Mouse (Mus musculus): ENCODE results near the gene Peli1. TPM values are rescaled to one million over a fixed set of nuclear protein-coding genes. Genes with fewer than 3 reads are reported as not detected.
"Not testable (repeated sequence)": the region's sequence is repeated elsewhere in the genome, so short reads cannot be mapped to it uniquely, and the experiment has no call there.

The Peli1 gene
- polyA plus RNA-seq, 1 experiment from 2014 or later, result 25.8 TPM

- ATAC-seq, result peak; percentile 84
- Histone ChIP-seq H3K9ac (ENCODE audit: low read depth, low read length) (no peak overlapping the region), H3K27me3 (replicated peaks; ENCODE audit: control insufficient read depth, insufficient read depth, low read length) (no peaks in the 10 kb centered on the region), H3K4me1 (ENCODE audit: control insufficient read depth, insufficient read depth, low read length) (peaks cover 5% of the 10 kb centered on the region; the same call in 1 of the 2 replicates), H3K4me3 (ENCODE audit: low read length) (no peak overlapping the region), H3K4me2 (ENCODE audit: low read depth, low read length) (peak overlapping the region; percentile 23; the same call in 1 of the 2 replicates), H3K9me3 (ENCODE audit: control insufficient read depth, low read length) (no peaks in the 10 kb centered on the region), H3K27ac (ENCODE audit: low read length) (peak overlapping the region; percentile 67), H3K36me3 (ENCODE audit: control insufficient read depth, insufficient read depth, low read length) (no peaks in the 10 kb centered on the region)
- WGBS, result 43% methylated on average over 7 of the region's 7 CpGs
Observed at GRCm38 (mm10) chr11:21163143-21163542, 72.1 kb downstream of the Peli1 start.

- H3K36me3 ChIP-seq (ENCODE audit: control insufficient read depth, insufficient read depth, low read length), result no peaks in the 10 kb centered on the region
- H3K9ac ChIP-seq (ENCODE audit: low read depth, low read length), result no peak overlapping the region; the same call in 1 of the 2 replicates
- H3K4me1 ChIP-seq (ENCODE audit: control insufficient read depth, insufficient read depth, low read length), result peaks cover 5% of the 10 kb centered on the region; the same call in 1 of the 2 replicates
- H3K27me3 ChIP-seq (replicated peaks; ENCODE audit: control insufficient read depth, insufficient read depth, low read length), result no peaks in the 10 kb centered on the region
- WGBS, result 5% methylated on average over 5 of the region's 5 CpGs
- peak; percentile 76 for ATAC-seq
- H3K9me3 ChIP-seq (ENCODE audit: control insufficient read depth, low read length), result no peaks in the 10 kb centered on the region
- peak overlapping the region; percentile 67 for H3K27ac ChIP-seq (ENCODE audit: low read length)
- peak overlapping the region; percentile 23; the same call in 1 of the 2 replicates for H3K4me2 ChIP-seq (ENCODE audit: low read depth, low read length)
- no peak overlapping the region for H3K4me3 ChIP-seq (ENCODE audit: low read length)
Observed at GRCm38 (mm10) chr11:21163673-21164072, 72.6 kb downstream of the Peli1 start.

- H3K4me2 ChIP-seq (ENCODE audit: low read depth, low read length), result no peak overlapping the region
- H3K36me3 ChIP-seq (ENCODE audit: control insufficient read depth, insufficient read depth, low read length), result no peaks in the 10 kb centered on the region
- no peak overlapping the region for H3K4me3 ChIP-seq (ENCODE audit: low read length)
- 0 out of 2 replicates have a peak, but pooled peaks cover 5% of the 10 kb centered on the region for H3K9me3 ChIP-seq (ENCODE audit: control insufficient read depth, low read length)
- WGBS, result 65% methylated on average over 8 of the region's 8 CpGs
- no peak overlapping the region for H3K27ac ChIP-seq (ENCODE audit: low read length)
- no peak for ATAC-seq
- no peak overlapping the region for H3K9ac ChIP-seq (ENCODE audit: low read depth, low read length)
- no peaks in the 10 kb centered on the region for H3K27me3 ChIP-seq (replicated peaks; ENCODE audit: control insufficient read depth, insufficient read depth, low read length)
- peaks cover 5% of the 10 kb centered on the region; the same call in 1 of the 2 replicates for H3K4me1 ChIP-seq (ENCODE audit: control insufficient read depth, insufficient read depth, low read length)
Observed at GRCm38 (mm10) chr11:21164312-21164993, 73.4 kb downstream of the Peli1 start.

GRCm38 (mm10) chr11:21164994-21165560, 74.0 kb downstream of the Peli1 start:
- no peak for ATAC-seq
- Histone ChIP-seq H3K9ac (ENCODE audit: low read depth, low read length) (no peak overlapping the region), H3K27ac (ENCODE audit: low read length) (no peak overlapping the region), H3K36me3 (ENCODE audit: control insufficient read depth, insufficient read depth, low read length) (no peaks in the 10 kb centered on the region), H3K4me3 (ENCODE audit: low read length) (no peak overlapping the region), H3K9me3 (ENCODE audit: control insufficient read depth, low read length) (peaks cover 9% of the 10 kb centered on the region; the same call in 1 of the 2 replicates), H3K4me1 (ENCODE audit: control insufficient read depth, insufficient read depth, low read length) (peaks cover 5% of the 10 kb centered on the region; the same call in 1 of the 2 replicates), H3K27me3 (replicated peaks; ENCODE audit: control insufficient read depth, insufficient read depth, low read length) (no peaks in the 10 kb centered on the region), H3K4me2 (ENCODE audit: low read depth, low read length) (no peak overlapping the region)
- WGBS, result 79% methylated on average over 4 of the region's 4 CpGs

GRCm38 (mm10) chr11:21166495-21167096, 75.5 kb downstream of the Peli1 start:
- peaks cover 5% of the 10 kb centered on the region; the same call in 1 of the 2 replicates for H3K4me1 ChIP-seq (ENCODE audit: control insufficient read depth, insufficient read depth, low read length)
- H3K27ac ChIP-seq (ENCODE audit: low read length), result no peak overlapping the region
- H3K4me3 ChIP-seq (ENCODE audit: low read length), result no peak overlapping the region
- H3K36me3 ChIP-seq (ENCODE audit: control insufficient read depth, insufficient read depth, low read length), result no peaks in the 10 kb centered on the region
- H3K27me3 ChIP-seq (replicated peaks; ENCODE audit: control insufficient read depth, insufficient read depth, low read length), result no peaks in the 10 kb centered on the region
- H3K4me2 ChIP-seq (ENCODE audit: low read depth, low read length), result no peak overlapping the region
- ATAC-seq, result no peak
- 93% methylated on average over 2 of the region's 2 CpGs for WGBS
- H3K9me3 ChIP-seq (ENCODE audit: control insufficient read depth, low read length), result peaks cover 10% of the 10 kb centered on the region; the same call in 1 of the 2 replicates
- no peak overlapping the region for H3K9ac ChIP-seq (ENCODE audit: low read depth, low read length)

GRCm38 (mm10) chr11:21168828-21169607, 77.9 kb downstream of the Peli1 start:
- H3K9ac ChIP-seq (ENCODE audit: low read depth, low read length), result no peak overlapping the region
- no peak overlapping the region for H3K4me3 ChIP-seq (ENCODE audit: low read length)
- H3K27ac ChIP-seq (ENCODE audit: low read length), result no peak overlapping the region
- ATAC-seq, result no peak
- H3K27me3 ChIP-seq (replicated peaks; ENCODE audit: control insufficient read depth, insufficient read depth, low read length), result no peaks in the 10 kb centered on the region
- H3K9me3 ChIP-seq (ENCODE audit: control insufficient read depth, low read length), result peaks cover 10% of the 10 kb centered on the region; the same call in 1 of the 2 replicates
- peaks cover 2% of the 10 kb centered on the region; the same call in 1 of the 2 replicates for H3K4me1 ChIP-seq (ENCODE audit: control insufficient read depth, insufficient read depth, low read length)
- H3K36me3 ChIP-seq (ENCODE audit: control insufficient read depth, insufficient read depth, low read length), result no peaks in the 10 kb centered on the region
- 71% methylated on average over 6 of the region's 6 CpGs for WGBS
- H3K4me2 ChIP-seq (ENCODE audit: low read depth, low read length), result no peak overlapping the region

GRCm38 (mm10) chr11:21169608-21169860, 78.4 kb downstream of the Peli1 start:
- WGBS, result 89% methylated on average over 1 of the region's 1 CpGs
- not testable (repeated sequence) for ATAC-seq; H3K4me3 ChIP-seq (ENCODE audit: low read length); H3K9ac ChIP-seq (ENCODE audit: low read depth, low read length); H3K4me1 ChIP-seq (ENCODE audit: control insufficient read depth, insufficient read depth, low read length); H3K36me3 ChIP-seq (ENCODE audit: control insufficient read depth, insufficient read depth, low read length); H3K27me3 ChIP-seq (replicated peaks; ENCODE audit: control insufficient read depth, insufficient read depth, low read length); H3K4me2 ChIP-seq (ENCODE audit: low read depth, low read length); H3K27ac ChIP-seq (ENCODE audit: low read length)
- peaks cover 10% of the 10 kb centered on the region; the same call in 1 of the 2 replicates for H3K9me3 ChIP-seq (ENCODE audit: control insufficient read depth, low read length)

- no peaks in the 10 kb centered on the region for H3K36me3 ChIP-seq (ENCODE audit: control insufficient read depth, insufficient read depth, low read length)
- H3K9ac ChIP-seq (ENCODE audit: low read depth, low read length), result no peak overlapping the region
- no peak overlapping the region for H3K4me2 ChIP-seq (ENCODE audit: low read depth, low read length)
- 0 out of 2 replicates have a peak, but pooled peaks cover 5% of the 10 kb centered on the region for H3K4me1 ChIP-seq (ENCODE audit: control insufficient read depth, insufficient read depth, low read length)
- no peak overlapping the region for H3K27ac ChIP-seq (ENCODE audit: low read length)
- H3K27me3 ChIP-seq (replicated peaks; ENCODE audit: control insufficient read depth, insufficient read depth, low read length), result no peaks in the 10 kb centered on the region
- ATAC-seq, result no peak
- H3K9me3 ChIP-seq (ENCODE audit: control insufficient read depth, low read length), result peaks cover 10% of the 10 kb centered on the region; the same call in 1 of the 2 replicates
- WGBS, result 91% methylated on average over 3 of the region's 3 CpGs
- no peak overlapping the region for H3K4me3 ChIP-seq (ENCODE audit: low read length)
Observed at GRCm38 (mm10) chr11:21172281-21172680, 81.2 kb downstream of the Peli1 start.

- ATAC-seq, result no peak
- peaks cover 10% of the 10 kb centered on the region; the same call in 1 of the 2 replicates for H3K9me3 ChIP-seq (ENCODE audit: control insufficient read depth, low read length)
- WGBS, result 92% methylated on average over 6 of the region's 6 CpGs
- no peaks in the 10 kb centered on the region for H3K27me3 ChIP-seq (replicated peaks; ENCODE audit: control insufficient read depth, insufficient read depth, low read length)
- no peaks in the 10 kb centered on the region for H3K36me3 ChIP-seq (ENCODE audit: control insufficient read depth, insufficient read depth, low read length)
- no peak overlapping the region for H3K4me3 ChIP-seq (ENCODE audit: low read length)
- H3K4me2 ChIP-seq (ENCODE audit: low read depth, low read length), result no peak overlapping the region
- H3K4me1 ChIP-seq (ENCODE audit: control insufficient read depth, insufficient read depth, low read length), result 0 out of 2 replicates have a peak, but pooled peaks cover 6% of the 10 kb centered on the region
- no peak overlapping the region for H3K27ac ChIP-seq (ENCODE audit: low read length)
- no peak overlapping the region for H3K9ac ChIP-seq (ENCODE audit: low read depth, low read length)
Observed at GRCm38 (mm10) chr11:21173926-21174325, 82.8 kb downstream of the Peli1 start.
